Mouse (Mus musculus): Measurements from ENCODE around the gene Atf3. TPM values are rescaled to one million over a fixed set of nuclear protein-coding genes. Genes with fewer than 3 reads are reported as not detected.

Gene Atf3
- polyA plus RNA-seq, 1 experiment: 4.8 TPM

- no peak for DNase-seq
- TF ChIP-seq CTCF (IDR thresholded peaks at IDR 0.05; ENCODE audit: insufficient read depth, low read length) (no peak), POLR2A (IDR thresholded peaks at IDR 0.05; ENCODE audit: borderline replicate concordance, extremely low read depth, low read depth, low read length) (no peak)
- 48% methylated on average over 7 of the region's 7 CpGs for WGBS
- no peaks in the 10 kb centered on the region for H3K4me1 ChIP-seq (ENCODE audit: control insufficient read depth, insufficient read depth, low read length)
- H3K4me3 ChIP-seq (replicated peaks; ENCODE audit: extremely low read depth, low read depth, low read length): no peak overlapping the region
Observed at GRCm38 (mm10) chr1:191138874-191139495, 78.9 kb downstream of the Atf3 start.

GRCm38 (mm10) chr1:191138436-191138835 lies 79.4 kb downstream of the Atf3 start:
- no peaks in the 10 kb centered on the region for H3K4me1 ChIP-seq (ENCODE audit: control insufficient read depth, insufficient read depth, low read length)
- WGBS: 84% methylated on average over 4 of the region's 4 CpGs
- no peak for DNase-seq

GRCm38 (mm10) chr1:191135406-191135805 lies 82.4 kb downstream of the Atf3 start:
- no peak for DNase-seq

More at GRCm38 (mm10) chr1:191138436-191138835, 79.4 kb downstream of the Atf3 start:
- TF ChIP-seq CTCF (IDR thresholded peaks at IDR 0.05; ENCODE audit: insufficient read depth, low read length): no peak
- TF ChIP-seq POLR2A (IDR thresholded peaks at IDR 0.05; ENCODE audit: borderline replicate concordance, extremely low read depth, low read depth, low read length): no peak
- H3K4me3 ChIP-seq (replicated peaks; ENCODE audit: extremely low read depth, low read depth, low read length): no peak overlapping the region

GRCm38 (mm10) chr1:191132934-191133333 lies 84.9 kb downstream of the Atf3 start:
- 25% methylated on average over 5 of the region's 5 CpGs for WGBS
- Histone ChIP-seq H3K4me1 (ENCODE audit: control insufficient read depth, insufficient read depth, low read length) (no peaks in the 10 kb centered on the region; the same call in 1 of the 2 replicates), H3K4me3 (replicated peaks; ENCODE audit: extremely low read depth, low read depth, low read length) (no peak overlapping the region)
- DNase-seq: no peak
- TF ChIP-seq CTCF (IDR thresholded peaks at IDR 0.05; ENCODE audit: insufficient read depth, low read length) (no peak), POLR2A (IDR thresholded peaks at IDR 0.05; ENCODE audit: borderline replicate concordance, extremely low read depth, low read depth, low read length) (no peak)

More at GRCm38 (mm10) chr1:191135406-191135805, 82.4 kb downstream of the Atf3 start:
- WGBS: 62% methylated on average over 4 of the region's 4 CpGs
- no peaks in the 10 kb centered on the region; the same call in 1 of the 2 replicates for H3K4me1 ChIP-seq (ENCODE audit: control insufficient read depth, insufficient read depth, low read length)
- H3K4me3 ChIP-seq (replicated peaks; ENCODE audit: extremely low read depth, low read depth, low read length): no peak overlapping the region
- TF ChIP-seq CTCF (IDR thresholded peaks at IDR 0.05; ENCODE audit: insufficient read depth, low read length) (no peak), POLR2A (IDR thresholded peaks at IDR 0.05; ENCODE audit: borderline replicate concordance, extremely low read depth, low read depth, low read length) (no peak)

GRCm38 (mm10) chr1:191132240-191132639 lies 85.6 kb downstream of the Atf3 start:
- DNase-seq: no peak
- TF ChIP-seq CTCF (IDR thresholded peaks at IDR 0.05; ENCODE audit: insufficient read depth, low read length) (no peak), POLR2A (IDR thresholded peaks at IDR 0.05; ENCODE audit: borderline replicate concordance, extremely low read depth, low read depth, low read length) (no peak)
- WGBS: 65% methylated on average over 5 of the region's 5 CpGs
- Histone ChIP-seq H3K4me1 (ENCODE audit: control insufficient read depth, insufficient read depth, low read length) (no peaks in the 10 kb centered on the region; the same call in 1 of the 2 replicates), H3K4me3 (replicated peaks; ENCODE audit: extremely low read depth, low read depth, low read length) (no peak overlapping the region)

- no peak for DNase-seq
- H3K4me3 ChIP-seq (replicated peaks; ENCODE audit: extremely low read depth, low read depth, low read length): no peak overlapping the region
- TF ChIP-seq CTCF (IDR thresholded peaks at IDR 0.05; ENCODE audit: insufficient read depth, low read length): no peak
- TF ChIP-seq POLR2A (IDR thresholded peaks at IDR 0.05; ENCODE audit: borderline replicate concordance, extremely low read depth, low read depth, low read length): no peak
- H3K4me1 ChIP-seq (ENCODE audit: control insufficient read depth, insufficient read depth, low read length): no peaks in the 10 kb centered on the region; the same call in 1 of the 2 replicates
- 83% methylated on average over 2 of the region's 2 CpGs for WGBS
Observed at GRCm38 (mm10) chr1:191131692-191132091, 86.1 kb downstream of the Atf3 start.

GRCm38 (mm10) chr1:191125811-191126638 lies 91.8 kb downstream of the Atf3 start:
- WGBS: 13% methylated on average over 38 of the region's 38 CpGs
- DNase-seq: peak; percentile 67
- Histone ChIP-seq H3K4me3 (replicated peaks; ENCODE audit: extremely low read depth, low read depth, low read length) (no peak overlapping the region), H3K4me1 (ENCODE audit: control insufficient read depth, insufficient read depth, low read length) (no peaks in the 10 kb centered on the region)
- TF ChIP-seq POLR2A (IDR thresholded peaks at IDR 0.05; ENCODE audit: borderline replicate concordance, extremely low read depth, low read depth, low read length) (no peak), CTCF (IDR thresholded peaks at IDR 0.05; ENCODE audit: insufficient read depth, low read length) (peak; percentile 68)

GRCm38 (mm10) chr1:191124288-191124687 lies 93.6 kb downstream of the Atf3 start:
- 68% methylated on average over 4 of the region's 4 CpGs for WGBS

GRCm38 (mm10) chr1:191123696-191124095 lies 94.1 kb downstream of the Atf3 start:
- TF ChIP-seq CTCF (IDR thresholded peaks at IDR 0.05; ENCODE audit: insufficient read depth, low read length) (no peak), POLR2A (IDR thresholded peaks at IDR 0.05; ENCODE audit: borderline replicate concordance, extremely low read depth, low read depth, low read length) (no peak)
- DNase-seq: no peak

More at GRCm38 (mm10) chr1:191124288-191124687, 93.6 kb downstream of the Atf3 start:
- Histone ChIP-seq H3K4me1 (ENCODE audit: control insufficient read depth, insufficient read depth, low read length) (no peaks in the 10 kb centered on the region), H3K4me3 (replicated peaks; ENCODE audit: extremely low read depth, low read depth, low read length) (no peak overlapping the region)
- TF ChIP-seq CTCF (IDR thresholded peaks at IDR 0.05; ENCODE audit: insufficient read depth, low read length) (no peak), POLR2A (IDR thresholded peaks at IDR 0.05; ENCODE audit: borderline replicate concordance, extremely low read depth, low read depth, low read length) (no peak)
- DNase-seq: no peak

More at GRCm38 (mm10) chr1:191123696-191124095, 94.1 kb downstream of the Atf3 start:
- Histone ChIP-seq H3K4me1 (ENCODE audit: control insufficient read depth, insufficient read depth, low read length) (no peaks in the 10 kb centered on the region), H3K4me3 (replicated peaks; ENCODE audit: extremely low read depth, low read depth, low read length) (no peak overlapping the region)
- WGBS: 78% methylated on average over 2 of the region's 2 CpGs
